Mouse (Mus musculus) embryonic fibroblast, embryonic 13.5 days (primary cell): Measurements from ENCODE around the gene Pla2g2f.

Experiments
- CTCF ChIP-seq: IDR thresholded peaks from 2 replicates; pipeline ENCODE4 v1.5.1; 2011; ENCODE audit warnings: mild to moderate bottlenecking, control low read depth, low read length, moderate library complexity, borderline replicate concordance; ENCODE audit not compliant: insufficient read depth
- POLR2A ChIP-seq: IDR thresholded peaks from 2 replicates; pipeline ENCODE4 v1.6.1; 2011; ENCODE audit warnings: low read depth, mild to moderate bottlenecking, control low read depth, low read length, moderate library complexity

- TF ChIP-seq CTCF (no peak), POLR2A (no peak)
These were observed 31.0 kb upstream of the Pla2g2f start for GRCm38 (mm10) chr4:138788381-138788780.
